ENCODE assay signal across 8 mouse cellular contexts in the genomic region with DNA sequence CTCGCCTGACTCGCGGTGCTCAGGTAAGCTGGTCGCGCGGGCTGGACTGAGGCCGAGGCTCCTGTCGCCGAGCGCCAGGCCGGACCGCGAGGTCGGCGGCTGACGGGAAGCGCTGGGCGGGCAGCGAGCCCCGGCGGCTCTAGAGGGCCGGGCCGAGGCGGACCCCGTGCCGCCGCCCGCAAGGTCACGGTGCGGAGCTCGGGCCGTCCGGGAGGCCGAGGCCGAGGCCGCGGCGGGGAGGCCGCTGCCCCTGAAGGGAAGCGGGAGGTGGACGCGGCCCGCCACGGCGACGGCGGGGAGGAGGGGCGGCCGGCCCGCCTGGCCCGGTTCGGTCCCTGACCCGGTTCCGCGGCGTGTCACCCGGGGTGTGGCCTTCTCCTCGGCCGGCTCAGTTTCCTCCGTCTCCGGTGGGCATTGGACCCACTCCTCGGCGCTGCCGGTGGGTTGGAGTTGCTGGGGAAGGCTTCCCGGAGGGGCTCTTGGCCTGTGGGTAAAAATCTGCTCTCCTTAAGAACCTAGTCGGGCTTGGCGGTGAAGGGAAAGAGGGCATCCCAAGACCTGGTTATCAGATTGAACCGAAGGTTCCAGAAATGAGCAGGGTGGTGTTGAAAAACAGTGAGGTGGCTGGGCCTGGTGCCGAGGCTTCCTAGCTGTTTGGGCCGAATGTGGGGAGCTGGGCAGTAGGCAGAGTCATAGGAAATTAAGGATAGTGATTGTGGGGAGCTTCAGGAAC. TPM values are rescaled to one million over a fixed set of nuclear protein-coding genes. Genes with fewer than 3 reads are reported as not detected.
DNase-seq lines count a peak whose midpoint lies in the region; ATAC-seq lines count a peak whose summit lies in the region.

No protein-coding gene starts in this region.

- no peaks in the 10 kb centered on the region for H3K9me3 ChIP-seq in kidney, embryonic 16.5 days (ENCODE audit: low read length)
- no peaks in the 10 kb centered on the region for H3K9me3 ChIP-seq in midbrain, embryonic 11.5 days (ENCODE audit: control insufficient read depth, low read length)
- no peaks in the 10 kb centered on the region for H3K9me3 ChIP-seq in stomach, embryonic 16.5 days (replicated peaks; ENCODE audit: control insufficient read depth, low read length)

- WGBS in kidney, embryonic 16.5 days = under 1% methylated on average over 57 of the region's 70 CpGs
- under 1% methylated on average over 55 of the region's 70 CpGs for WGBS in midbrain, embryonic 11.5 days
- 1% methylated on average over 69 of the region's 70 CpGs for WGBS in stomach, embryonic 16.5 days

- peak; percentile 2 for ATAC-seq in CD4-positive, CD25-positive, alpha-beta regulatory T cell, adult 4 months
- peak; percentile 58 for ATAC-seq in kidney, embryonic 16.5 days (ENCODE audit: low FRiP score, low TSS enrichment)
- ATAC-seq in midbrain, embryonic 11.5 days (ENCODE audit: low FRiP score) = peak; percentile 62
- peak; percentile 41; the same call in 1 of the 2 replicates for ATAC-seq in stomach, embryonic 16.5 days (ENCODE audit: insufficient read depth, low FRiP score)

- H3K36me3 ChIP-seq in kidney, embryonic 16.5 days (ENCODE audit: insufficient read depth, low read length) = 0 out of 2 replicates have a peak, but pooled peaks cover 3% of the 10 kb centered on the region
- H3K36me3 ChIP-seq in midbrain, embryonic 11.5 days (ENCODE audit: control insufficient read depth, insufficient read depth, low read length) = no peaks in the 10 kb centered on the region
- H3K36me3 ChIP-seq in stomach, embryonic 16.5 days (ENCODE audit: control insufficient read depth, insufficient read depth, low read length) = no peaks in the 10 kb centered on the region

- H3K9ac ChIP-seq in kidney, embryonic 16.5 days (replicated peaks; ENCODE audit: low read length) = peak overlapping the region; percentile 95
- H3K9ac ChIP-seq in midbrain, embryonic 11.5 days (ENCODE audit: low read length) = peak overlapping the region; percentile 92
- peak overlapping the region; percentile 98 for H3K9ac ChIP-seq in stomach, embryonic 16.5 days (ENCODE audit: low read length)

- peak; percentile 30 for DNase-seq in MN1 (ENCODE audit: low spot score)
- DNase-seq in cerebellum, postnatal 14 days = peak; percentile 45 to 53
- peak; percentile 25 to 39 for DNase-seq in heart, adult 9 months (ENCODE audit: low spot score in 2 of 2)
- DNase-seq in midbrain, embryonic 11.5 days (ENCODE audit: low spot score, missing footprints) = peak; percentile 91
- DNase-seq in ovary, postnatal 14 days (ENCODE audit: low spot score) = no peak

- H3K4me1 ChIP-seq in kidney, embryonic 16.5 days (ENCODE audit: insufficient read depth, low read length) = peaks cover 18% of the 10 kb centered on the region
- peaks cover 11% of the 10 kb centered on the region for H3K4me1 ChIP-seq in midbrain, embryonic 11.5 days (ENCODE audit: control insufficient read depth, insufficient read depth, low read length)
- peaks cover 24% of the 10 kb centered on the region for H3K4me1 ChIP-seq in stomach, embryonic 16.5 days (ENCODE audit: control insufficient read depth, insufficient read depth, low read length)

- no peaks in the 10 kb centered on the region for H3K27me3 ChIP-seq in kidney, embryonic 16.5 days (ENCODE audit: insufficient read depth, low read length)
- no peaks in the 10 kb centered on the region for H3K27me3 ChIP-seq in midbrain, embryonic 11.5 days (ENCODE audit: control insufficient read depth, insufficient read depth, low read length)
- H3K27me3 ChIP-seq in stomach, embryonic 16.5 days (ENCODE audit: control insufficient read depth, insufficient read depth, low read length) = no peaks in the 10 kb centered on the region

- peak overlapping the region; percentile 95 for H3K4me3 ChIP-seq in kidney, embryonic 16.5 days (ENCODE audit: low read length)
- H3K4me3 ChIP-seq in midbrain, embryonic 11.5 days (ENCODE audit: low read depth, low read length) = peak overlapping the region; percentile 100
- peak overlapping the region; percentile 94 for H3K4me3 ChIP-seq in stomach, embryonic 16.5 days (replicated peaks; ENCODE audit: low read length)

- H3K4me2 ChIP-seq in kidney, embryonic 16.5 days (replicated peaks; ENCODE audit: low read depth, low read length) = peak overlapping the region; percentile 82
- peak overlapping the region; percentile 62 for H3K4me2 ChIP-seq in midbrain, embryonic 11.5 days
- peak overlapping the region; percentile 85 for H3K4me2 ChIP-seq in stomach, embryonic 16.5 days (ENCODE audit: low read depth, low read length)

- peak overlapping the region; percentile 75 for H3K27ac ChIP-seq in kidney, embryonic 16.5 days (ENCODE audit: low read length)
- H3K27ac ChIP-seq in midbrain, embryonic 11.5 days (ENCODE audit: low read depth, low read length) = peak overlapping the region; percentile 20; the same call in 1 of the 2 replicates
- H3K27ac ChIP-seq in stomach, embryonic 16.5 days (ENCODE audit: low read length) = peak overlapping the region; percentile 77

RNA-seq across cellular contexts. Expression of gene Ube2f, which starts 0.5 kb away (rescaled TPM):
- polyA plus RNA-seq in CD4-positive, CD25-positive, alpha-beta regulatory T cell, adult 4 months (2017; shearing (Covaris generic)) = 10 to 100 TPM; 85.2 to 93.4 TPM
- polyA plus RNA-seq in kidney, embryonic 16.5 days (2015; fragmentation: Nextera tagmentation; extraction: Ambion mirVana) = 71.7 and 74.9 TPM in 2 replicates
- polyA plus RNA-seq in midbrain, embryonic 11.5 days (2014; fragmentation: Nextera tagmentation; extraction: Ambion mirVana) = 88.5 and 95.6 TPM in 2 replicates
- 66.6 and 69.3 TPM in 2 replicates for polyA plus RNA-seq in stomach, embryonic 16.5 days (2015; fragmentation: Nextera tagmentation; extraction: Ambion mirVana)

RNA-seq across cellular contexts. Expression of gene Scly, which starts 47.6 kb away (rescaled TPM):
- polyA plus RNA-seq in CD4-positive, CD25-positive, alpha-beta regulatory T cell, adult 4 months (2017; shearing (Covaris generic)) = 10 to 100 TPM; 57.1 to 91.0 TPM
- polyA plus RNA-seq in kidney, embryonic 16.5 days (2015; fragmentation: Nextera tagmentation; extraction: Ambion mirVana) = 29.7 and 33.2 TPM in 2 replicates
- polyA plus RNA-seq in midbrain, embryonic 11.5 days (2014; fragmentation: Nextera tagmentation; extraction: Ambion mirVana) = 10.1 and 11.0 TPM in 2 replicates
- polyA plus RNA-seq in stomach, embryonic 16.5 days (2015; fragmentation: Nextera tagmentation; extraction: Ambion mirVana) = 18.1 and 18.2 TPM in 2 replicates

Comparison
In these comparisons a context has a peak if more than half of its experiments do, and no peak if none do; other contexts are left out.
1. ATAC-seq: peak in every context shown above with its lines; median percentile 62 in midbrain, embryonic 11.5 days; 58 in kidney, embryonic 16.5 days; 41 in stomach, embryonic 16.5 days; 2 in CD4-positive, CD25-positive, alpha-beta regulatory T cell, adult 4 months.
2. H3K27ac ChIP-seq: peak in every context shown above with its lines; median percentile 77 in stomach, embryonic 16.5 days; 75 in kidney, embryonic 16.5 days; 20 in midbrain, embryonic 11.5 days.